Mouse (Mus musculus) forelimb bud, embryonic 11.5 days (tissue): Measurements from ENCODE around the gene Tbc1d2b.

Experiments
- DNase-seq: peaks from one replicate; pipeline ENCODE4 v3.0.0-alpha.2; 2012; ENCODE audit warnings: low read depth, low spot score

Gene Tbc1d2b

GRCm38 (mm10) chr9:90242855-90243254 is 27.7 kb downstream of the Tbc1d2b start:
- DNase-seq: no peak

- no peak for DNase-seq
These were observed 28.3 kb downstream of the Tbc1d2b start for GRCm38 (mm10) chr9:90242291-90242690.

GRCm38 (mm10) chr9:90241618-90242017 is 29.0 kb downstream of the Tbc1d2b start:
- no peak for DNase-seq

GRCm38 (mm10) chr9:90241041-90241440 is 29.6 kb downstream of the Tbc1d2b start:
- DNase-seq: no peak

- no peak for DNase-seq
These were observed 30.0 kb downstream of the Tbc1d2b start for GRCm38 (mm10) chr9:90240560-90240959.

GRCm38 (mm10) chr9:90237232-90238062 is 33.2 kb downstream of the Tbc1d2b start:
- DNase-seq: no peak

GRCm38 (mm10) chr9:90236817-90237216 is 33.8 kb downstream of the Tbc1d2b start:
- no peak for DNase-seq

GRCm38 (mm10) chr9:90235258-90235882 is 35.2 kb downstream of the Tbc1d2b start:
- DNase-seq: no peak

- DNase-seq: no peak
These were observed 35.8 kb downstream of the Tbc1d2b start for GRCm38 (mm10) chr9:90234786-90235185.

- no peak for DNase-seq
These were observed 36.6 kb downstream of the Tbc1d2b start for GRCm38 (mm10) chr9:90233906-90234419.

- no peak for DNase-seq
These were observed 37.6 kb downstream of the Tbc1d2b start for GRCm38 (mm10) chr9:90232781-90233690.

GRCm38 (mm10) chr9:90227171-90227570 is 43.4 kb downstream of the Tbc1d2b start:
- no peak for DNase-seq

- no peak for DNase-seq
These were observed 43.9 kb downstream of the Tbc1d2b start for GRCm38 (mm10) chr9:90226742-90227096.

- no peak for DNase-seq
These were observed 44.4 kb downstream of the Tbc1d2b start for GRCm38 (mm10) chr9:90226081-90226741.

GRCm38 (mm10) chr9:90222275-90222674 is 48.3 kb downstream of the Tbc1d2b start:
- no peak for DNase-seq

- DNase-seq: no peak
These were observed 53.1 kb downstream of the Tbc1d2b start for GRCm38 (mm10) chr9:90217501-90217900.

- no peak for DNase-seq
These were observed 54.2 kb downstream of the Tbc1d2b start for GRCm38 (mm10) chr9:90216259-90217001.

- no peak for DNase-seq
These were observed 57.5 kb downstream of the Tbc1d2b start for GRCm38 (mm10) chr9:90213127-90213526.

GRCm38 (mm10) chr9:90208655-90209054 is 61.9 kb downstream of the Tbc1d2b start:
- DNase-seq: no peak

GRCm38 (mm10) chr9:90207808-90208207 is 62.8 kb downstream of the Tbc1d2b start:
- no peak for DNase-seq

- DNase-seq: peak; percentile 66
These were observed 64.1 kb downstream of the Tbc1d2b start for GRCm38 (mm10) chr9:90206500-90206899.
